In the genomic region with DNA sequence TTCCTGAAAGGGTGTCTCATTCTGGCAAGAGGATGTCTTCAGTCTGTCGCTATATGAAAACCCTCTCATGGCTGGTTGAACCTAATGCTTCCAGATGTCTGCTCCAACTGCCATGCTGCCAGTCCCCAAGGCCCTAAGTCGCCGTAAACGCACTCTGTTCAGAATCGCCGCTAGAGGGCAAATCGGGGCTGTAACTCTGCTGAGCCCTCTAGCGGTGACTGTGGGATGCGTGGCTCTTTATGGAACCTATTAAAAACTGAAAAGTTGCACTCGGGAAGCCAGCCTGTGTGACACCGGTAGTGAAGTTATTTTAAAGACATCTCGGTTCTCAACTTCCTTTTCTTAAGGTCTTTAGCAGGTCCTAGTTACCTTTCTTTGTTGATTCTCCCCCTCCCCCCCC, we compare ENCODE assay signal across 8 mouse cellular contexts. TPM values are rescaled to one million over a fixed set of nuclear protein-coding genes. Genes with fewer than 3 reads are reported as not detected.
A peak's percentile ranks its signal among the peaks of the same experiment; 100 is the strongest.
DNase-seq lines count a peak whose midpoint lies in the region.

No protein-coding gene starts in this region.

- H3K36me3 ChIP-seq in megakaryocyte, embryonic 14.5 days (replicated peaks; ENCODE audit: low read length): no peaks in the 10 kb centered on the region

- H3K4me3 ChIP-seq in megakaryocyte, embryonic 14.5 days (replicated peaks): peak overlapping the region; percentile 72

- H3K9me3 ChIP-seq in megakaryocyte, embryonic 14.5 days: no peaks in the 10 kb centered on the region

- no peaks in the 10 kb centered on the region for H3K27me3 ChIP-seq in megakaryocyte, embryonic 14.5 days (replicated peaks)

- peak; percentile 96 for DNase-seq in ZHBTc4 (ENCODE audit: low read depth, low spot score)
- DNase-seq in cerebellum, postnatal 14 days: peak; percentile 90 to 93
- peak; percentile 79 to 88 for DNase-seq in frontal cortex, postnatal 36 days (ENCODE audit: low spot score in 2 of 2)
- peak; percentile 91 for DNase-seq in hindlimb bud, embryonic 11.5 days (ENCODE audit: extremely low spot score, low read depth, low spot score)
- DNase-seq in left cerebral cortex, adult 9 months (ENCODE audit: low spot score in 2 of 2): peak; percentile 52 to 90
- peak; percentile 87 for DNase-seq in right cerebral cortex, postnatal 14 days
- peak; percentile 78 for DNase-seq in urinary bladder, postnatal 25 days (ENCODE audit: low spot score)

- peaks cover 23% of the 10 kb centered on the region for H3K4me1 ChIP-seq in megakaryocyte, embryonic 14.5 days

RNA-seq across cellular contexts. Expression of a gene that starts 1.8 kb away (rescaled TPM):
- 4.0 and 5.3 TPM in 2 replicates for polyA plus RNA-seq in megakaryocyte, embryonic 14.5 days (2012; ENCODE audit: insufficient read depth, low replicate concordance)

RNA-seq across cellular contexts. Expression of a gene that starts 38.2 kb away (rescaled TPM):
- polyA plus RNA-seq in megakaryocyte, embryonic 14.5 days (2012; ENCODE audit: insufficient read depth, low replicate concordance): 4.8 TPM in 1 of 2 replicates, not detected in the other

Comparison
In these comparisons a context has a peak if more than half of its experiments do, and no peak if none do; other contexts are left out.
1. Peak in every context shown above with its lines: DNase-seq and H3K4me3 ChIP-seq.